Mouse (Mus musculus): ENCODE measurements around the gene A630095N17Rik. TPM values are rescaled to one million over a fixed set of nuclear protein-coding genes. Genes with fewer than 3 reads are reported as not detected.

The A630095N17Rik gene
- polyA plus RNA-seq, 1 experiment from 2014 or later, result not detected

GRCm38 (mm10) chr1:75211141-75211708 is 20.7 kb downstream of the A630095N17Rik start:
- Histone ChIP-seq H3K4me2 (peak overlapping the region; percentile 92), H3K36me3 (peaks cover 44% of the 10 kb centered on the region), H3K4me3 (peak overlapping the region; percentile 83), H3K4me1 (replicated peaks) (peaks cover 30% of the 10 kb centered on the region), H3K27ac (ENCODE audit: poor library complexity, severe bottlenecking) (peak overlapping the region; percentile 4; the same call in 1 of the 2 replicates), H3K9ac (peak overlapping the region; percentile 94), H3K9me3 (replicated peaks) (no peaks in the 10 kb centered on the region), H3K27me3 (replicated peaks) (peaks cover 21% of the 10 kb centered on the region)
- ATAC-seq (ENCODE audit: insufficient number of reproducible peaks, low FRiP score), result no peak
- 11% methylated on average over 17 of the region's 17 CpGs for WGBS

GRCm38 (mm10) chr1:75210136-75211087 is 21.5 kb downstream of the A630095N17Rik start, which contains the start of the genes Glb1l and Stk16:
Gene Glb1l, minus strand, starts transcription at chr1:75210813.
Gene Stk16, plus strand, starts transcription at chr1:75210838.
- peak within 1 kb of the TSS; percentile 94 for H3K9ac ChIP-seq
- peak; percentile 94 for ATAC-seq (ENCODE audit: insufficient number of reproducible peaks, low FRiP score)
- no peaks in the 10 kb centered on the region for H3K9me3 ChIP-seq (replicated peaks)
- H3K27ac ChIP-seq (ENCODE audit: poor library complexity, severe bottlenecking), result peak within 1 kb of the TSS; percentile 4; the same call in 1 of the 2 replicates
- 6% methylated on average over 42 of the region's 42 CpGs for WGBS
- peaks cover 36% of the 10 kb centered on the region for H3K36me3 ChIP-seq
- peak within 1 kb of the TSS; percentile 92 for H3K4me2 ChIP-seq
- peak within 1 kb of the TSS; percentile 83 for H3K4me3 ChIP-seq
- peaks cover 16% of the 10 kb centered on the region for H3K27me3 ChIP-seq (replicated peaks)
- H3K4me1 ChIP-seq (replicated peaks), result peaks cover 30% of the 10 kb centered on the region

- Histone ChIP-seq H3K9ac (peak overlapping the region; percentile 69), H3K9me3 (replicated peaks) (no peaks in the 10 kb centered on the region), H3K36me3 (peaks cover 23% of the 10 kb centered on the region), H3K27me3 (replicated peaks) (peaks cover 16% of the 10 kb centered on the region), H3K4me1 (replicated peaks) (peaks cover 30% of the 10 kb centered on the region), H3K4me3 (peak overlapping the region; percentile 51), H3K27ac (ENCODE audit: poor library complexity, severe bottlenecking) (no peak overlapping the region), H3K4me2 (peak overlapping the region; percentile 69)
- no peak for ATAC-seq (ENCODE audit: insufficient number of reproducible peaks, low FRiP score)
- WGBS, result 12% methylated on average over 34 of the region's 34 CpGs
These were observed 22.8 kb downstream of the A630095N17Rik start for GRCm38 (mm10) chr1:75208967-75209678.

- WGBS, result 79% methylated on average over 1 of the region's 1 CpGs
- H3K4me2 ChIP-seq, result no peak overlapping the region
- H3K36me3 ChIP-seq, result peaks cover 41% of the 10 kb centered on the region
- no peaks in the 10 kb centered on the region for H3K9me3 ChIP-seq (replicated peaks)
- no peak overlapping the region for H3K27ac ChIP-seq (ENCODE audit: poor library complexity, severe bottlenecking)
- H3K4me1 ChIP-seq (replicated peaks), result no peaks in the 10 kb centered on the region
- H3K9ac ChIP-seq, result no peak overlapping the region
- H3K27me3 ChIP-seq (replicated peaks), result no peaks in the 10 kb centered on the region
- no peak overlapping the region for H3K4me3 ChIP-seq
- no peak for ATAC-seq (ENCODE audit: insufficient number of reproducible peaks, low FRiP score)
These were observed 30.7 kb downstream of the A630095N17Rik start for GRCm38 (mm10) chr1:75201236-75201635.

- ATAC-seq (ENCODE audit: insufficient number of reproducible peaks, low FRiP score), result peak; percentile 65
These were observed 39.5 kb downstream of the A630095N17Rik start for GRCm38 (mm10) chr1:75192452-75192851.

GRCm38 (mm10) chr1:75191622-75192402 is 40.1 kb downstream of the A630095N17Rik start, which contains the start of the genes Ankzf1 and Atg9a:
Gene Ankzf1, plus strand, starts transcription at chr1:75192151.
Gene Atg9a, minus strand, starts transcription at chr1:75192196.
- under 1% methylated on average over 56 of the region's 56 CpGs for WGBS
- no peaks in the 10 kb centered on the region for H3K27me3 ChIP-seq (replicated peaks)
- H3K4me2 ChIP-seq, result peak within 1 kb of the TSS; percentile 81
- H3K4me3 ChIP-seq, result peak within 1 kb of the TSS; percentile 85
- peaks cover 22% of the 10 kb centered on the region for H3K4me1 ChIP-seq (replicated peaks)
- peaks cover 37% of the 10 kb centered on the region for H3K36me3 ChIP-seq
- peak; percentile 98 for ATAC-seq (ENCODE audit: insufficient number of reproducible peaks, low FRiP score)
- no peaks in the 10 kb centered on the region for H3K9me3 ChIP-seq (replicated peaks)
- peak within 1 kb of the TSS; percentile 90 for H3K27ac ChIP-seq (ENCODE audit: poor library complexity, severe bottlenecking)
- H3K9ac ChIP-seq, result peak within 1 kb of the TSS; percentile 87

More at GRCm38 (mm10) chr1:75192452-75192851, 39.5 kb downstream of the A630095N17Rik start:
- no peaks in the 10 kb centered on the region for H3K27me3 ChIP-seq (replicated peaks)
- peaks cover 36% of the 10 kb centered on the region for H3K36me3 ChIP-seq
- peak overlapping the region; percentile 85 for H3K4me3 ChIP-seq
- H3K9me3 ChIP-seq (replicated peaks), result no peaks in the 10 kb centered on the region
- peak overlapping the region; percentile 84 for H3K9ac ChIP-seq
- WGBS, result under 1% methylated on average over 19 of the region's 19 CpGs
- H3K4me1 ChIP-seq (replicated peaks), result peaks cover 22% of the 10 kb centered on the region
- H3K4me2 ChIP-seq, result peak overlapping the region; percentile 81
- peak overlapping the region; percentile 90 for H3K27ac ChIP-seq (ENCODE audit: poor library complexity, severe bottlenecking)

- H3K9ac ChIP-seq, result peak overlapping the region; percentile 87
- no peaks in the 10 kb centered on the region for H3K9me3 ChIP-seq (replicated peaks)
- peaks cover 37% of the 10 kb centered on the region for H3K36me3 ChIP-seq
- no peak for ATAC-seq (ENCODE audit: insufficient number of reproducible peaks, low FRiP score)
- WGBS, result 40% methylated on average over 5 of the region's 5 CpGs
- peak overlapping the region; percentile 61 for H3K27ac ChIP-seq (ENCODE audit: poor library complexity, severe bottlenecking)
- H3K4me1 ChIP-seq (replicated peaks), result peaks cover 22% of the 10 kb centered on the region
- H3K27me3 ChIP-seq (replicated peaks), result no peaks in the 10 kb centered on the region
- H3K4me2 ChIP-seq, result peak overlapping the region; percentile 81
- peak overlapping the region; percentile 85 for H3K4me3 ChIP-seq
These were observed 40.7 kb downstream of the A630095N17Rik start for GRCm38 (mm10) chr1:75191258-75191621.

GRCm38 (mm10) chr1:75190577-75190976 is 41.3 kb downstream of the A630095N17Rik start:
- H3K27ac ChIP-seq (ENCODE audit: poor library complexity, severe bottlenecking), result peak overlapping the region; percentile 28

GRCm38 (mm10) chr1:75187914-75188483 is 43.9 kb downstream of the A630095N17Rik start:
- H3K36me3 ChIP-seq, result peaks cover 53% of the 10 kb centered on the region
- peaks cover 14% of the 10 kb centered on the region for H3K4me1 ChIP-seq (replicated peaks)
- ATAC-seq (ENCODE audit: insufficient number of reproducible peaks, low FRiP score), result no peak
- no peak overlapping the region for H3K4me2 ChIP-seq
- no peak overlapping the region for H3K4me3 ChIP-seq
- H3K27ac ChIP-seq (ENCODE audit: poor library complexity, severe bottlenecking), result no peak overlapping the region
- 74% methylated on average over 2 of the region's 2 CpGs for WGBS
- H3K27me3 ChIP-seq (replicated peaks), result no peaks in the 10 kb centered on the region
- no peak overlapping the region for H3K9ac ChIP-seq
- no peaks in the 10 kb centered on the region for H3K9me3 ChIP-seq (replicated peaks)

More at GRCm38 (mm10) chr1:75190577-75190976, 41.3 kb downstream of the A630095N17Rik start:
- Histone ChIP-seq H3K36me3 (peaks cover 37% of the 10 kb centered on the region), H3K4me2 (peak overlapping the region; percentile 81), H3K4me3 (peak overlapping the region; percentile 85), H3K27me3 (replicated peaks) (no peaks in the 10 kb centered on the region), H3K9ac (peak overlapping the region; percentile 87), H3K4me1 (replicated peaks) (peaks cover 22% of the 10 kb centered on the region), H3K9me3 (replicated peaks) (no peaks in the 10 kb centered on the region)
- ATAC-seq (ENCODE audit: insufficient number of reproducible peaks, low FRiP score), result peak; percentile 59
- 24% methylated on average over 2 of the region's 2 CpGs for WGBS

GRCm38 (mm10) chr1:75187126-75187525 is 44.8 kb downstream of the A630095N17Rik start:
- Histone ChIP-seq H3K9ac (no peak overlapping the region), H3K36me3 (peaks cover 62% of the 10 kb centered on the region), H3K27me3 (replicated peaks) (no peaks in the 10 kb centered on the region), H3K27ac (ENCODE audit: poor library complexity, severe bottlenecking) (no peak overlapping the region), H3K4me3 (no peak overlapping the region), H3K4me1 (replicated peaks) (peaks cover 13% of the 10 kb centered on the region), H3K9me3 (replicated peaks) (no peaks in the 10 kb centered on the region), H3K4me2 (no peak overlapping the region)
- no peak for ATAC-seq (ENCODE audit: insufficient number of reproducible peaks, low FRiP score)

Data from heart, embryonic 12.5 days (tissue).